Mouse (Mus musculus) erythroid progenitor cell, adult 5-6 weeks (primary cell): ENCODE measurements around the gene Crybg1. TPM values are rescaled to one million over a fixed set of nuclear protein-coding genes. Genes with fewer than 3 reads are reported as not detected.

Source experiments
- ATAC-seq: replicated peaks from 2 replicates; pipeline ENCODE4 v1.8.0; 2016; ENCODE audit warnings: moderate number of reproducible peaks, mild to moderate bottlenecking, moderate TSS enrichment, inconsistent platforms; ENCODE audit not compliant: poor library complexity, low FRiP score, severe bottlenecking
- total RNA-seq, 2 experiments: library from RNA; stranded (forward) in 1 of 2; stranded (reverse) in 1 of 2; fragments of 150-400 nt in 1 of 2; fragments of 186-747, 209-891 nt in 1 of 2; gene quantifications; 2 replicates each; pipeline versions ENCODE4 v1.2.3 to v1.2.4; 2015 to 2017; ENCODE audit warnings: low replicate concordance in 2 of 2

Crybg1 gene
- 2.5 and 3.8 TPM in 2 replicates for total RNA-seq (2015; ENCODE audit: low replicate concordance)
- total RNA-seq (2017; ENCODE audit: low replicate concordance), result 3.5 and 4.2 TPM in 2 replicates

DNA sequence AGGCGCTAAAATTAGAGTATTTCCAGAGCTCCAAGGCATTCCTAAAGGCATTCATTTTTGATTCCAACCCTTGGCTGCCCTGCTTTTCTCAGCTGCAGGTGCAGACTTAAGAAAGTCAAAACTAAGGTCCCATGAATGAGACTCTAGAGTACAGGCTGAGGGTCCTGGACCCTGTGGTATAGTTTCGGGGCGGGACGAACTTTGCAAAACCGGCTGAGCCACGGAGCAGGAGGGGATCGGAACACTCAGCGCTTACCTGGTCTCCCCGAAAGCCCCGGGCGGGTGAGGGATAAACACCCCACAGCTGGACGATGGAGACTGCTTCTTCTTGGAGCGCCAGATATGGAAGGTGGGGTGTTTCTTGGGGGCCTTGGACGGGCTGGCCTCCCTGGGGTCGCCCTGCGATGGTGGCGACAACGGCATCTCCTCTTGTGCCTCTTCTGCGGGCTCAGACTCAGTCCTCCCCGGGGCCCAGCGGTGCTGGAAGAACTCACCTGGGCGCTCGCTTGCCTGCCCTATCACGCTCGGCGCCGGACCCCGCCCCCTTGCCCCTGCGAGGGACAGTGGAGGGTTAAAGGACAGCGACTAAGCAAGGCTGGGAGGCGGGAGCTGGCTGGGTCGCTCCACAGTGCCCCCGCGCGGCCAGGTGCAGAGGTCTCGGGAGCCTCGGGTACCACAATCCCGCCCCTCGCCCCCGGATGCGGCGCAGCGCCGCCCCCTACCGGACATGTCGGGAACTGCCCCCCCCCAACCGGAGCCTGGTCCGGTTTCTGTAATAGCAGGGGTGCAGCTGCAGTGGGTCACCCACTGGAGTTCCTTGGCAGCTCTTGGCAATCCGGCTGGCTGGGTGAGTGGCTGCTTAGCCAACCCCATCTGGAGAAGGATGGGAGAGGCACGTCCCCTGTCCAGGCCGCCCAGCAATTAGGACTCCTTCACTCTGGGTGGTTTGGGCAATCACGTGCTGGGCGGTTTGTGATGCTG lies at the start of gene Crybg1:
Gene Crybg1 (minus strand): TSS at position 517 of the 981 bp plus-strand sequence.
- ATAC-seq, result peak; percentile 75

DNA sequence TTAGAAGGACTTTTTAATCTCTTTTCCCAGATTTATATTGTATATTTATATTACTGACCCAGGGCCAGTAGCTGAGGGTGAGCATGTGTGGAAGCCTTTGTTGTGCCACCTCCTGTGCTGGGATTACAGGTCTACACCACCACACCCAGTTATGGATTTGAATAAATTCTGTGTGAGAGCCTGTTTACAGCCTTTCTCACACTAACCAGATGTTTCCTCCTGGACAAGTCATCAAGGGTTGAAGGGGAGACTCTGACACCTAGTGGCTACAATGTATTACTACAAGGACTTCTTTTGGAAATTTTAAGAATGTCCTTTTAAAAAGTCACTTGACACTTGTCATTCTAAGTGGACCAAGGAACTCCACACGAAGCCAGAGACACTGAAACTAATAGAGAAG lies 28.7 kb upstream of the Crybg1 start:
- peak; percentile 84 for ATAC-seq

- peak; percentile 53 for ATAC-seq
Measured at GRCm38 (mm10) chr10:44176548-44176947, 27.9 kb upstream of the Crybg1 start.

DNA sequence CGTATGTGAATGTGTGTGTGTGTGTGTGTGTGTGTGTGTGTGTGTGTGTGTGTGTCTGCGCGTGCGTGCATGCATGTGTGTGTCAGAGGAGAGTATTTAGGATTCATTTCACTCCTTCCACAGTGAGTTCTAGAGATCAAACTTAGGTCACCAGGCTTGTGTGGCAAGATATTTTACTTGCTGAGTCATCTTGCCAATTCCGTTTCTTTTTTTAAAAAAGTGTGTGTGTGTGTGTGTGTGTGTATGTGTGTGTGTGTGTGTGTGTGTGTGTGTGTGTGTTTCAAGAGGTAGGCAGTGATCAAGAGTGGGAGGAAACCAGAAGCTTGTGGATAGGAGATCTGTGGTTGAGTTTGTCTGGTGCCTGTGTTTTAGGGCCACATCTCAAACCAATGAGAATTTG lies 27.5 kb upstream of the Crybg1 start:
- ATAC-seq, result peak; percentile 58

DNA sequence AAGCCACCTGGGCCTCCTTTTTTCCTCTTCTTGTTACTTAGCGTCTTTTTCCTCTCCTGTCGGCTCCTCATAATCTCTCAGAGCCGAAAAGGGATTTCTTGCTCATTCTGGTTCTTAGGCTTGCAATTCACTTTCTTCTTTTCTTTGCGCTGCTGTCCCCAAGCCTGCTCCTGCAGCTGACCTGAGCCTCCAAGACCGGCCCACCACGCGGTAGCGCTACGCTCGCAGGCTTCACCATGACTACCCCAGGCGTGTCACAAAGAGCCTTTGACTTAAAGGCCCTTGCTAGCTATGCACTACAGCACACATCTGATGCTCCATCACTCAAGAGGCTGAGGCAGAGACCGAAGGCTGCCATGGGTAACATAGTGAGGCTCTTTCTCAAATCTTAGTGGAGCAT lies 21.5 kb upstream of the Crybg1 start:
- ATAC-seq, result no peak

- no peak for ATAC-seq
Measured at GRCm38 (mm10) chr10:44167061-44167460, 18.4 kb upstream of the Crybg1 start.

- peak; percentile 97 for ATAC-seq
Measured at GRCm38 (mm10) chr10:44164258-44164975, 15.8 kb upstream of the Crybg1 start.

- no peak for ATAC-seq
Measured at GRCm38 (mm10) chr10:44163028-44163427, 14.4 kb upstream of the Crybg1 start.

DNA sequence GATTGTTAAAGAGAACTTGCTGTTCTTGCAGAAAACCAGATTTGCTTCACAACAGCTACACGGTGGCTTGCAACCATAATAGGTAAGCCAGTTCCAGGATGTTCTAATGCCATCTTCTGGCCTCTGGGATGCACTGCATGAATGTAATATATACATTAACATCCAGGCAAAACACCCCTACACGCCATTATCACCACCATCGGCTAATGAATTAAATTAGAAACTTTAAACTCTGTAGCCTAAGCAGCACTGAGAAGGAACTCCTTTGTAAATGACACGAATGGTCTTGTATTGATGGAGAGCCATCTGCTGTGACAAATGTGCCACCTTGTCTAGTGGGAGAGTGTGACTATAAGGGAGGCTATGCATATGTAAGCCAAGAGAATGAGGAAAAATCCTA lies 11.5 kb upstream of the Crybg1 start:
- ATAC-seq, result no peak

- no peak for ATAC-seq
Measured at GRCm38 (mm10) chr10:44157489-44157888, 8.8 kb upstream of the Crybg1 start.

DNA sequence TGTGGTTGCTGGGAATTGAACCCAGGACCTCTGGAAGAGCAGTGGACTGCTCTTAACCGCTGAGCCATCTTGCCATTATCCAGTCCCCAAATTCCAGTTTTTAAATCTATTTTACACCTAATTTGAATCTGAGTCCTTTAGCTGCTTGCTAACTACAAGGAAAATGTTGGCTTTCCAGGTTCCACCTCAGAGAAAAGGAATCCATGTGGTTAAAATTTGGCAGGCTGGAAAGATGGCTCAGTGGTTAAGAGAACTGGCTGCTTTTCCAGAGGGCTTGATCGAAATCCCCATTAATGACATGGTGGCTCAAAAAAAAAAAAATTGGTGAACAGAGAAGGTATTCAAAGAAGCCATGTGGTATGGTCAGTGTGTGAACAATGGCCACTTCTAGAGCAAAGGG lies 1.8 kb upstream of the Crybg1 start:
- no peak for ATAC-seq

DNA sequence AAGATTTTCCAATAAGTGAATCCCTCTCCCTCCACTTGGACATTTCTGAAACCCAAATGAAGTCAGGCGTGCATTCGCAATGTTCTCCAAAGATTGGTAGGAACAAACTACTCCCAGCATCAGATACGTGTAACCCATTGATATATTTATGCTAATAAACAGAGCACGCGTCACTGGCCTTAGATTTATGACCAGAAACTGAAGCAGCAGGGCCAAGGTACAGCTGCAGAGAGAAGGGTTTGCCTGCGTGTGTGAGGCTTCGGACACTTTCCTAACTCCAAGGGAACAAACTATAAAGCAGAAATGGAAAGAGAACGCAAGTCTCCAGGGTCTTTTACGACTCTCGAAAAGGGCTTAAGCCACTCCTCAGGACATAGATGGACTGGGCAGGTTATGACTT lies 5.3 kb downstream of the Crybg1 start:
- no peak for ATAC-seq

DNA sequence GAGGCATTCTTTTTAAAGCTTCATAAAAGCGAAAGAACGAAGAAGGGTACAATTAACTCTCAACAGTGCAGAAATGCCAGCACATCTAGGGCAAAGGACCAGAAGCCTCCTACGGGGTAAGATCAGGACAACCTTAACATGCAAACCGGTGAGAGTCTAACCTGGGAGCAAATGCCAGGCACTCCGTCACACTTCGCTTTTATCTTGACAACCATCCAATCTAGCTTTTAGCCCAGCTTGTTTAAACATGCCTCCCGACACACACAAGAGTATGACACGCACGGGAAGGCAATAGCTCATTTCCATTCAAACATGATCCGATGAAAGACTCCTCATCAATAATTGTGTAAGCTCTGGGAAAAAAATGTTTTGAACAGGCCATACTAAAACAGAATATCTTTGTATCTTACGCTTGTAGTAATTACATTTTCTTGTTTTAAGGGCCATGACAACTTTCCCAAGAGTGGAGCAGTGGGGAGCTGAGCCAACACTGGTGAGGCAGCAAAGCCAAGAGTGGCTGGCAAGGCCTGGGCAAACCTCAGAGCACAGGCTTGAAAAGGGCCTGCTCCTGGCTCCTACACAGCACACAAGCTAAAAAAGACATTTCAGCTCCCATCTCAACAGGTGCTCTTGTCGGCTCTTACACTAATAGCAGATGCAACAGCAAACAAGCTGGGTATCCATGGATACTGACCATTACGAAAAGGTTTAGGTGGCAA lies 10.4 kb downstream of the Crybg1 start:
- ATAC-seq, result no peak

GRCm38 (mm10) chr10:44126047-44126446 lies 22.6 kb downstream of the Crybg1 start:
- no peak for ATAC-seq

- no peak for ATAC-seq
Measured at GRCm38 (mm10) chr10:44124400-44124933, 24.2 kb downstream of the Crybg1 start.

DNA sequence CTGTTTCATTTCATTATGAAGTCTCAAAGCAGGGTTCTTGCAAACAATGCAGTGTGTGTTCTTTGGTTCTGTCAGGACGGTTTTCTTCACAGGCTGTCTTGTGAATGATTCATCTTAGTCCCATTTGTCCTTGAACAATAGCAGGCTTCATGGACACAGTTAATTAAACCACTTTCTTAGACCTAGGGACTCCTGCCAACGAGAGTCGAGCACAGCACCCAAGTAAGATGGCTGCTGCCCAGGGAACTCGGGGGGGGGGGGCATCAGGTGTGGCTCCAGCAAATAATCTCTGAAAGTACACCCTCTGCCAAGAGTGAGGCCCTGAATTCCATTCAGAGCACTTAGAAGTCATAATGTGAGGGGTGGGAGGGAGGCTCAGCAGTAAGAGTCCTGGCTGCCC lies 30.0 kb downstream of the Crybg1 start:
- no peak for ATAC-seq

DNA sequence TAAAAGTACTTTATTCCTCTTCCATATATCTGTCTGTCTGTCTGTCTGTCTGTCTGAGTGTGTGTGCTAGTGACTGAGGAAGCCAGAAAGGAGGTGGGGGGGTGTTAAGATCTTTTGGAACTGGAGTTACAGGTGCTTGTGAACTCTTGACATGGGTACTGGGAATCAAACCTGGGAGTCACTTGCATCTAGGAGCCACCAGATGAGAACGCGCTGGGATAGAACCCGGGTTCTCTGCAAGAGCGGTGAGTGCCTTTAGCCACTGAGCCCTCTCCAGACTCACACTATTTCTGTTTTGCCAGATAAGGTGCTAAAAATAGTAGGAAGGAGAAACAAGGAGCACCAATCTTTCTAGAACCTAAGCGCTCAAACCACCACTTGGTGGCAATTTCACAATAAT lies 31.9 kb downstream of the Crybg1 start:
- ATAC-seq, result no peak

DNA sequence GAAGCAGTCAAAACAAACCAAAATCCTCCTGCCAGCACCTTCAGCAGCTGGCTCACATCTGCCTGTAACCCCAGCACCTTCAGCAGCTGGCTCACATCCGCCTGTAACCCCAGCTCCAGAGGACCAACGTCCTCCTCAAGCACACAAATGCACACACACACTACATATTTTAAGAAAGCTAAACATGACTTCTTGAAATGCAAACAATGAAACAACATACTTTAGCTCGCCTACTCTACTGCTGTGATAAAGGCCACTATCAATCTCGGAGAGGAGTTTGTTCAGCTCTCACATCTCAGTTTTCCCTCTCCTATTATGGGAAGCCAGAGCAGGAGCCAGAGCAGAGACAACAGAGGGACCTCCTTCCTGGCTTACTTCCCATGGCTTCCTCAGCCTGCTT lies 34.0 kb downstream of the Crybg1 start:
- ATAC-seq, result no peak

- ATAC-seq, result no peak
Measured at GRCm38 (mm10) chr10:44112005-44112675, 36.5 kb downstream of the Crybg1 start.
